Mouse (Mus musculus) hindbrain, embryonic 11.5 days (tissue): ENCODE measurements at regions not wholly inside any gene's neighbourhood (a gene's known extent, or its start where the extent isn't known, plus 50 kb on each side); places are given as distances from the start of the nearest gene placed in this dataset.

Experiments used
- ATAC-seq: fragments of 200-750 bp; cut with Nextera tagmentation; 2 replicates; pipeline ENCODE4 v1.8.0; 2017; ENCODE audit warnings: mild to moderate bottlenecking, moderate TSS enrichment, moderate library complexity; ENCODE audit not compliant: low FRiP score
- DNase-seq: peaks from one replicate; pipeline ENCODE4 v3.0.0-alpha.2; 2015; ENCODE audit warnings: low spot score
- H3K27ac ChIP-seq: fragments of 300-500 bp; sonication (generic); 2 replicates; pipeline ENCODE4 v1.5.1; 2014; ENCODE audit warnings: mild to moderate bottlenecking, low read depth, low read length
- H3K27me3 ChIP-seq: fragments of 300-500 bp; sonication (generic); 2 replicates; pipeline ENCODE4 v1.6.1; 2014; ENCODE audit warnings: mild to moderate bottlenecking, low read length, moderate library complexity, mixed read lengths; ENCODE audit not compliant: control insufficient read depth, insufficient read depth
- H3K36me3 ChIP-seq: fragments of 300-500 bp; sonication (generic); 2 replicates; pipeline ENCODE4 v1.6.1; 2014; ENCODE audit warnings: mild to moderate bottlenecking, low read length, moderate library complexity, mixed read lengths; ENCODE audit not compliant: control insufficient read depth, insufficient read depth
- H3K4me1 ChIP-seq: fragments of 300-500 bp; sonication (generic); replicated peaks from 2 replicates; pipeline ENCODE4 v1.6.1; 2014; ENCODE audit warnings: low read length, mixed read lengths; ENCODE audit not compliant: control insufficient read depth, insufficient read depth
- H3K4me2 ChIP-seq: fragments of 300-500 bp; sonication (generic); replicated peaks from 2 replicates; pipeline ENCODE4 v1.6.1; 2014; ENCODE audit warnings: mild to moderate bottlenecking, low read depth, low read length
- H3K4me3 ChIP-seq: fragments of 300-500 bp; sonication (generic); 2 replicates; pipeline ENCODE4 v1.5.1; 2014; ENCODE audit warnings: low read depth, low read length
- H3K9ac ChIP-seq: fragments of 300-500 bp; sonication (generic); 2 replicates; pipeline ENCODE4 v1.6.1; 2014; ENCODE audit warnings: low read depth, low read length
- H3K9me3 ChIP-seq: fragments of 300-500 bp; sonication (generic); 2 replicates; pipeline ENCODE4 v1.6.1; 2016; ENCODE audit warnings: low read length; ENCODE audit not compliant: control insufficient read depth
- WGBS: fragments of 180-500 bp; shearing (Covaris S2); extraction: QIAGEN DNeasy Blood & Tissue Kit; methylation state at CpG from one replicate; pipeline ENCODE4 v1.1.7; 2014; 5-methylcytosine and 5-hydroxymethylcytosine counted together

GRCm38 (mm10) chr9:41665000-41665685 lies 459.0 kb downstream of the Sorl1 start:
- no peak overlapping the region for H3K9ac ChIP-seq
- no peak overlapping the region for H3K4me2 ChIP-seq
- no peaks in the 10 kb centered on the region for H3K4me1 ChIP-seq
- H3K9me3 ChIP-seq: no peaks in the 10 kb centered on the region
- no peaks in the 10 kb centered on the region for H3K36me3 ChIP-seq
- H3K27me3 ChIP-seq: no peaks in the 10 kb centered on the region
- no peak overlapping the region for H3K4me3 ChIP-seq
- no peak overlapping the region for H3K27ac ChIP-seq
- WGBS: 86% methylated on average over 10 of the region's 10 CpGs
- DNase-seq: no peak
- ATAC-seq: no peak

- H3K27me3 ChIP-seq: no peaks in the 10 kb centered on the region
- 97% methylated on average over 5 of the region's 5 CpGs for WGBS
These were observed 463.5 kb downstream of the Sorl1 start for GRCm38 (mm10) chr9:41660576-41660975.

GRCm38 (mm10) chr9:41660011-41660410 lies 464.1 kb downstream of the Sorl1 start:
- H3K4me3 ChIP-seq: no peak overlapping the region
- H3K4me2 ChIP-seq: no peak overlapping the region
- ATAC-seq: no peak
- DNase-seq: no peak
- 62% methylated on average over 5 of the region's 5 CpGs for WGBS
- no peaks in the 10 kb centered on the region for H3K9me3 ChIP-seq
- no peaks in the 10 kb centered on the region for H3K27me3 ChIP-seq
- no peaks in the 10 kb centered on the region for H3K36me3 ChIP-seq
- H3K9ac ChIP-seq: no peak overlapping the region
- 0 out of 2 replicates have a peak overlapping the region, but pooled peaks have one; percentile 7 for H3K27ac ChIP-seq
- no peaks in the 10 kb centered on the region for H3K4me1 ChIP-seq

More at GRCm38 (mm10) chr9:41660576-41660975, 463.5 kb downstream of the Sorl1 start:
- no peaks in the 10 kb centered on the region for H3K36me3 ChIP-seq
- ATAC-seq (no peak), DNase-seq (no peak)
- H3K4me1 ChIP-seq: no peaks in the 10 kb centered on the region
- no peak overlapping the region for H3K4me3 ChIP-seq
- no peak overlapping the region for H3K4me2 ChIP-seq
- H3K9me3 ChIP-seq: no peaks in the 10 kb centered on the region
- no peak overlapping the region for H3K9ac ChIP-seq
- no peak overlapping the region for H3K27ac ChIP-seq

GRCm38 (mm10) chr9:41631564-41632205 lies 470.2 kb upstream of the Ubash3b start:
- H3K4me3 ChIP-seq: no peak overlapping the region
- H3K27me3 ChIP-seq: no peaks in the 10 kb centered on the region
- H3K9ac ChIP-seq: no peak overlapping the region
- H3K36me3 ChIP-seq: no peaks in the 10 kb centered on the region
- H3K4me1 ChIP-seq: no peaks in the 10 kb centered on the region
- no peak overlapping the region for H3K4me2 ChIP-seq
- WGBS: 72% methylated on average over 2 of the region's 2 CpGs
- ATAC-seq (no peak), DNase-seq (no peak)
- H3K9me3 ChIP-seq: no peaks in the 10 kb centered on the region
- no peak overlapping the region for H3K27ac ChIP-seq

- no peak overlapping the region for H3K4me2 ChIP-seq
- WGBS: 70% methylated on average over 8 of the region's 8 CpGs
- ATAC-seq: no peak
- H3K4me3 ChIP-seq: no peak overlapping the region
- no peaks in the 10 kb centered on the region for H3K9me3 ChIP-seq
- no peaks in the 10 kb centered on the region for H3K27me3 ChIP-seq
- no peak overlapping the region for H3K9ac ChIP-seq
- no peak for DNase-seq
- H3K4me1 ChIP-seq: no peaks in the 10 kb centered on the region
- H3K27ac ChIP-seq: no peak overlapping the region
- H3K36me3 ChIP-seq: no peaks in the 10 kb centered on the region
These were observed 459.8 kb upstream of the Ubash3b start for GRCm38 (mm10) chr9:41621341-41621740.

GRCm38 (mm10) chr9:41614002-41614401 lies 452.5 kb upstream of the Ubash3b start:
- Histone ChIP-seq H3K9me3 (no peaks in the 10 kb centered on the region), H3K4me2 (no peak overlapping the region), H3K4me3 (no peak overlapping the region), H3K9ac (no peak overlapping the region), H3K27me3 (no peaks in the 10 kb centered on the region), H3K36me3 (no peaks in the 10 kb centered on the region), H3K27ac (peak overlapping the region; percentile 85; the same call in 1 of the 2 replicates), H3K4me1 (peaks cover 16% of the 10 kb centered on the region; the same call in 1 of the 2 replicates)
- WGBS: 27% methylated on average over 7 of the region's 7 CpGs
- ATAC-seq: no peak
- no peak for DNase-seq

- ATAC-seq (no peak), DNase-seq (peak; percentile 28)
- Histone ChIP-seq H3K27ac (peak overlapping the region; percentile 85), H3K9me3 (no peaks in the 10 kb centered on the region), H3K27me3 (no peaks in the 10 kb centered on the region), H3K36me3 (no peaks in the 10 kb centered on the region), H3K4me1 (peaks cover 16% of the 10 kb centered on the region; the same call in 1 of the 2 replicates), H3K9ac (peak overlapping the region; percentile 51), H3K4me2 (peak overlapping the region; percentile 22), H3K4me3 (no peak overlapping the region; the same call in 1 of the 2 replicates)
- WGBS: 41% methylated on average over 14 of the region's 14 CpGs
These were observed 451.5 kb upstream of the Ubash3b start for GRCm38 (mm10) chr9:41612802-41613550.

- Histone ChIP-seq H3K9ac (peak overlapping the region; percentile 51), H3K36me3 (no peaks in the 10 kb centered on the region), H3K4me3 (no peak overlapping the region; the same call in 1 of the 2 replicates), H3K27me3 (no peaks in the 10 kb centered on the region), H3K4me2 (peak overlapping the region; percentile 22), H3K27ac (peak overlapping the region; percentile 85), H3K4me1 (peaks cover 16% of the 10 kb centered on the region; the same call in 1 of the 2 replicates), H3K9me3 (no peaks in the 10 kb centered on the region)
- ATAC-seq (peak; percentile 77), DNase-seq (peak; percentile 61)
- 11% methylated on average over 7 of the region's 7 CpGs for WGBS
These were observed 450.9 kb upstream of the Ubash3b start for GRCm38 (mm10) chr9:41612452-41612795.
